Mouse (Mus musculus) T-helper 1 cell (primary cell): Measurements from ENCODE around the gene Creb3l2.

Experiments
- in situ Hi-C: fragments of 300-600 bp; cut with MboI, MseI; formaldehyde crosslinking; loops from one replicate; pipeline ENCODE4 v1.15.1; 2025; ENCODE audit warnings: high pct_unique_total_duplicates

Creb3l2 gene

DNA sequence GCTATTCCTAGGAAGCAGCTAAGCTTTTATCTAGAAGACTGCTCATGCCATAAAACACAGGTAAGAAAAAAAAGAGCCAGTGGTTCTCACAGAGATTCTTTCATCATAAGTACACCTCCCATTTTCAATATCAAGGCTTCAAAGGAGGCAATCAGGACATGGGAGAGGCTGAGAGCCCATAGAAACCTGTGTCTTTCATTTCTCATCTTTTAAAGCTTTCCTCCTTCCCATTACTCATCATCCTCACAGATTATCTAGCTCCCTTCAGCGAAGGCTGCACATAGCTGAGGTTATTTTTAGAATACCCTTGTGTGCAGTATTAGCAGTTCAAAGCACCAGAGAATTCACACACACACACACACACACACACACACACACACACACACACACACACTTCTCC, 159.3 kb downstream of the Creb3l2 start:
- in situ Hi-C loops, result no loop called here
